Mouse (Mus musculus) forebrain, embryonic 10.5 days (tissue): ENCODE data around the gene Hdac11. TPM values are rescaled to one million over a fixed set of nuclear protein-coding genes. Genes with fewer than 3 reads are reported as not detected.

Experiments
- DNase-seq: peaks from one replicate; pipeline ENCODE4 v3.0.0-alpha.2; 2017; ENCODE audit warnings: low spot score; ENCODE audit errors: extremely low spot score
- H3K27ac ChIP-seq: fragments of 300-500 bp; sonication (generic); 2 replicates; pipeline ENCODE4 v1.5.1; 2016; ENCODE audit warnings: mild to moderate bottlenecking
- H3K27me3 ChIP-seq: fragments of 300-500 bp; sonication (generic); 2 replicates; pipeline ENCODE4 v1.6.1; 2016; ENCODE audit warnings: mild to moderate bottlenecking; ENCODE audit not compliant: poor library complexity, severe bottlenecking
- H3K36me3 ChIP-seq: fragments of 300-500 bp; sonication (generic); replicated peaks from 2 replicates; pipeline ENCODE4 v1.6.1; 2016; ENCODE audit warnings: mild to moderate bottlenecking, moderate library complexity
- H3K4me1 ChIP-seq: fragments of 300-500 bp; sonication (generic); 2 replicates; pipeline ENCODE4 v1.6.1; 2016
- H3K4me3 ChIP-seq: fragments of 300-500 bp; sonication (generic); 2 replicates; pipeline ENCODE4 v1.5.1; 2016; ENCODE audit warnings: mild to moderate bottlenecking, moderate library complexity
- H3K9me3 ChIP-seq: fragments of 300-500 bp; sonication (generic); 2 replicates; pipeline ENCODE4 v1.6.1; 2016; ENCODE audit warnings: mild to moderate bottlenecking, moderate library complexity
- WGBS: fragments of 180-500 bp; shearing (Covaris S2); methylation state at CpG from one replicate; pipeline ENCODE4 v1.1.7; 2016; 5-methylcytosine and 5-hydroxymethylcytosine counted together
- polyA plus RNA-seq: library from polyadenylated mRNA; unstranded; fragments of >200 nt; fragmentation: Nextera tagmentation; extraction: Ambion mirVana; gene quantifications from 2 replicates; pipeline ENCODE4 v1.2.1, GENCODE M21; 2016

Gene Hdac11
- polyA plus RNA-seq, 1 experiment from 2014 or later: 9.8 TPM

GRCm38 (mm10) chr6:91146443-91147151 lies 9.9 kb upstream of the Hdac11 start:
- 30% methylated on average over 5 of the region's 5 CpGs for WGBS
- H3K27ac ChIP-seq: peak overlapping the region; percentile 61; the same call in 1 of the 2 replicates

GRCm38 (mm10) chr6:91147152-91147770 lies 9.2 kb upstream of the Hdac11 start:
- Histone ChIP-seq H3K4me1 (peaks cover 14% of the 10 kb centered on the region), H3K4me3 (no peak overlapping the region), H3K27me3 (peaks cover 5% of the 10 kb centered on the region; the same call in 1 of the 2 replicates), H3K36me3 (no peaks in the 10 kb centered on the region), H3K9me3 (0 out of 2 replicates have a peak, but pooled peaks cover 3% of the 10 kb centered on the region), H3K27ac (peak overlapping the region; percentile 61; the same call in 1 of the 2 replicates)
- 91% methylated on average over 2 of the region's 2 CpGs for WGBS
- DNase-seq: no peak

More at GRCm38 (mm10) chr6:91146443-91147151, 9.9 kb upstream of the Hdac11 start:
- no peaks in the 10 kb centered on the region for H3K27me3 ChIP-seq
- no peak for DNase-seq
- H3K36me3 ChIP-seq: no peaks in the 10 kb centered on the region
- peaks cover 14% of the 10 kb centered on the region for H3K4me1 ChIP-seq
- no peak overlapping the region for H3K4me3 ChIP-seq
- 0 out of 2 replicates have a peak, but pooled peaks cover 3% of the 10 kb centered on the region for H3K9me3 ChIP-seq

DNA sequence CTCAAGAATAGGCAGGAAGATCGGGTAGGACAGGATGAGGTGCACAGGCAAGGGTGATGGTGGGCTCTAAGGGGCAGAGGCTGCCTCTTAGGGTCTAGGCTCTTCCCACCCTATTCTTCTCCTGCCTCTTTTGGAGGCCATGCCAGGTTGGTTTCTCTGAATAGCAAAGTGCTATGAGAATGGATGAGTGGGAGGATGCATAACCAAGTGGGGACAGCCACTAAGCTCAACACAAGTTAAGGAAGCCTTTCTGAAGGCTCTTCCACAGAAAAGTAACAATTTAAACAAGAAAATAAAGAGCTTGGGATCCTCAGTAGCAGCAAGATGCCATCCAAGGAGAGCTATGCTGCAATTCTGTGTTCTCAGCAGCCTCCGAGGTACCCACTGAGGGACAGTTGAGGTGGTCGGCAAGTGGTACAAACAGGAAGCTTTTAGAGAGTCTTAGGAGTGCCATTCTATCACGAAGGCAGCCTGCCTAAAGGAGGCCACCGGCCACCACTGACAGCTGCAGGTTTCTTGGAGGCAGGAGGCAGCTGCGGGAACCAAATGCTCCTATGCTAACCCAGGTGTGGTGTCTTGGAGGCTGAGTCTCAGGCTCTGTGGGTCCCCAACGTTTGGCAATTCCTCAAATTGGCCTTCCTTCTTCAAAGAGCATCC lies 3.4 kb upstream of the Hdac11 start:
- Histone ChIP-seq H3K9me3 (0 out of 2 replicates have a peak, but pooled peaks cover 3% of the 10 kb centered on the region), H3K27me3 (peaks cover 17% of the 10 kb centered on the region), H3K27ac (peak overlapping the region; percentile 22; the same call in 1 of the 2 replicates), H3K4me1 (peaks cover 41% of the 10 kb centered on the region), H3K4me3 (peak overlapping the region; percentile 42; the same call in 1 of the 2 replicates), H3K36me3 (no peaks in the 10 kb centered on the region)
- no peak for DNase-seq
- WGBS: 40% methylated on average over 7 of the region's 7 CpGs

- peaks cover under 1% of the 10 kb centered on the region; the same call in 1 of the 2 replicates for H3K36me3 ChIP-seq
- peak overlapping the region; percentile 22 for H3K27ac ChIP-seq
- peaks cover 17% of the 10 kb centered on the region for H3K27me3 ChIP-seq
- 3% methylated on average over 10 of the region's 10 CpGs for WGBS
- DNase-seq: peak; percentile 72
- H3K4me3 ChIP-seq: peak overlapping the region; percentile 42
- 0 out of 2 replicates have a peak, but pooled peaks cover 3% of the 10 kb centered on the region for H3K9me3 ChIP-seq
- peaks cover 45% of the 10 kb centered on the region for H3K4me1 ChIP-seq
Measured at GRCm38 (mm10) chr6:91153549-91154064, 2.9 kb upstream of the Hdac11 start.

DNA sequence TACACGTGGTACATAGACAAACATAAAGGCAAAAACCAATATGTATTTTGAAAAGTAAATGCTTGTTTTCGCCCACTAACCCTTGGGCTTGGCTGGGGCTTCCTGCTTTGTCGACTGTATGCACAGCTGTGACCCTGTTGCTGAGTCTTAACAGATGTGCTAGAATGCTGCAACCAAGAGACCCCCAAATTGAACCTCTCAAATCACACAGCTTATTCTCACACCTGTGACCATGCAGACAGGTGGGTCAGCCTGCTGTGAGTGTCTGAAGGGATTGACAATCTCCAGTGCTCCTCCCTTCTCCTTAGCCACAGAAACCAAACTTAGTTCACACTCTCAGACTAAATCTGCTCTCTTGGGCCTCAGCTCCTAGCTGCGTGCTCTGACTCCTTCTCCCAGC lies 1.8 kb upstream of the Hdac11 start:
- H3K27ac ChIP-seq: no peak overlapping the region
- no peak overlapping the region for H3K4me3 ChIP-seq

DNA sequence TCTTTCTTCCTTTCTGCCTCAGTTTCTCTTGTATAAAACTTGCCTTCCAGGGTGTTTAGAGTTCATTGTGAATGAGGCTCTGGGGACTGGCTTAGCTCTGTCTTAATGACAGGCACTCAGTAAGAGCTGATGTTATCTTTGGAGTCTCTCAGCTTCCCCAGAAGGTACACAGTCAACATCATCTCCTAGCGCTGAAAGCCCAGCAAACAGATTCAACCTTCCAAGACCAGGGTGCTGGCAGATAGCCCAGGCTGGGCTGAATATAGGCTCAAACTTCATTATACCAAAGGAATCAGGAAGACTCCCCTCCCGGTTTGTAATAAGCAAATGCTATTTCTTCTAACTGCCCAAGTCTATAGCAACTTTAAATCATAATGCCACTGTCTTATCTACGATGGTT lies 1.2 kb upstream of the Hdac11 start:
- peaks cover 59% of the 10 kb centered on the region for H3K4me1 ChIP-seq
- H3K36me3 ChIP-seq: peaks cover 8% of the 10 kb centered on the region
- no peak overlapping the region for H3K27ac ChIP-seq
- DNase-seq: no peak
- 0 out of 2 replicates have a peak, but pooled peaks cover 3% of the 10 kb centered on the region for H3K9me3 ChIP-seq
- H3K27me3 ChIP-seq: peaks cover 17% of the 10 kb centered on the region
- no peak overlapping the region for H3K4me3 ChIP-seq
- WGBS: 87% methylated on average over 3 of the region's 3 CpGs

More for the DNA sequence above, 1.8 kb upstream of the Hdac11 start:
- Histone ChIP-seq H3K36me3 (peaks cover 8% of the 10 kb centered on the region), H3K9me3 (0 out of 2 replicates have a peak, but pooled peaks cover 3% of the 10 kb centered on the region), H3K4me1 (peaks cover 54% of the 10 kb centered on the region), H3K27me3 (peaks cover 17% of the 10 kb centered on the region)
- 76% methylated on average over 4 of the region's 4 CpGs for WGBS
- no peak for DNase-seq

GRCm38 (mm10) chr6:91156062-91156461 lies 403 bp upstream of the Hdac11 start:
- peak overlapping the region; percentile 69 for H3K4me3 ChIP-seq
- peaks cover 64% of the 10 kb centered on the region for H3K4me1 ChIP-seq
- H3K27me3 ChIP-seq: peaks cover 17% of the 10 kb centered on the region
- WGBS: 22% methylated on average over 4 of the region's 4 CpGs
- H3K27ac ChIP-seq: peak overlapping the region; percentile 91
- no peak for DNase-seq
- H3K36me3 ChIP-seq: peaks cover 8% of the 10 kb centered on the region
- no peaks in the 10 kb centered on the region for H3K9me3 ChIP-seq

- H3K4me3 ChIP-seq: peak overlapping the region; percentile 69
- no peak for DNase-seq
- 51% methylated on average over 6 of the region's 6 CpGs for WGBS
Measured at GRCm38 (mm10) chr6:91157237-91157570, 739 bp downstream of the Hdac11 start.

GRCm38 (mm10) chr6:91159047-91159446 lies 2.6 kb downstream of the Hdac11 start:
- WGBS: 84% methylated on average over 9 of the region's 9 CpGs
- peak overlapping the region; percentile 5; the same call in 1 of the 2 replicates for H3K4me3 ChIP-seq
- no peaks in the 10 kb centered on the region for H3K9me3 ChIP-seq
- no peak for DNase-seq
- peaks cover 8% of the 10 kb centered on the region for H3K27me3 ChIP-seq
- H3K36me3 ChIP-seq: peaks cover 8% of the 10 kb centered on the region
- H3K27ac ChIP-seq: peak overlapping the region; percentile 72
- peaks cover 49% of the 10 kb centered on the region for H3K4me1 ChIP-seq

More at GRCm38 (mm10) chr6:91157237-91157570, 739 bp downstream of the Hdac11 start:
- Histone ChIP-seq H3K27me3 (peaks cover 12% of the 10 kb centered on the region), H3K27ac (peak overlapping the region; percentile 91), H3K9me3 (no peaks in the 10 kb centered on the region), H3K4me1 (peaks cover 64% of the 10 kb centered on the region), H3K36me3 (peaks cover 8% of the 10 kb centered on the region)

DNA sequence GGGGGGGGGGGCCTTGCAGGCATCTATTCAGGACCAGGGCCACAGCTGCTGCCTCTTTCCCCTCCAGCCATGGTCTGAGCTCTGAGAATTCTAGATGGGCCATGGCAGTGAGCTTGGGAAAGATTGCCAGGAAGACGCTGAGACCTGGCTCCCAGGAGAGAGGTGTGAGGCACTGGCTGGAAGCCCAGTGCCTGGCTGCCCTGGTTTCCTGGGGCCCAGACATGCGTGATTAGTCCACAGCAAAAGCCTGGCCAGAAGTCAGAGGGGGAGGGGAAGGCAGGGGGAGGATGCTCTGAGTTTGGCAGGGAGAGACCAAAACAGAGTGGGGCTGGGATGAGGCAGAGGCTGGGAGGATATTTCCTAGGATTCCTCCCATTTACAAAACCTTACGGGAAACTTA lies 3.9 kb downstream of the Hdac11 start:
- DNase-seq: no peak
- no peaks in the 10 kb centered on the region for H3K9me3 ChIP-seq
- 57% methylated on average over 3 of the region's 3 CpGs for WGBS
- peak overlapping the region; percentile 12; the same call in 1 of the 2 replicates for H3K27ac ChIP-seq
- H3K4me1 ChIP-seq: peaks cover 53% of the 10 kb centered on the region
- H3K27me3 ChIP-seq: peaks cover under 1% of the 10 kb centered on the region; the same call in 1 of the 2 replicates
- H3K4me3 ChIP-seq: no peak overlapping the region
- peaks cover 8% of the 10 kb centered on the region for H3K36me3 ChIP-seq

- Histone ChIP-seq H3K27me3 (no peaks in the 10 kb centered on the region), H3K4me1 (peaks cover 52% of the 10 kb centered on the region), H3K27ac (no peak overlapping the region), H3K9me3 (no peaks in the 10 kb centered on the region), H3K36me3 (peaks cover 8% of the 10 kb centered on the region), H3K4me3 (no peak overlapping the region)
- no peak for DNase-seq
- 81% methylated on average over 2 of the region's 2 CpGs for WGBS
Measured at GRCm38 (mm10) chr6:91160976-91161375, 4.5 kb downstream of the Hdac11 start.

DNA sequence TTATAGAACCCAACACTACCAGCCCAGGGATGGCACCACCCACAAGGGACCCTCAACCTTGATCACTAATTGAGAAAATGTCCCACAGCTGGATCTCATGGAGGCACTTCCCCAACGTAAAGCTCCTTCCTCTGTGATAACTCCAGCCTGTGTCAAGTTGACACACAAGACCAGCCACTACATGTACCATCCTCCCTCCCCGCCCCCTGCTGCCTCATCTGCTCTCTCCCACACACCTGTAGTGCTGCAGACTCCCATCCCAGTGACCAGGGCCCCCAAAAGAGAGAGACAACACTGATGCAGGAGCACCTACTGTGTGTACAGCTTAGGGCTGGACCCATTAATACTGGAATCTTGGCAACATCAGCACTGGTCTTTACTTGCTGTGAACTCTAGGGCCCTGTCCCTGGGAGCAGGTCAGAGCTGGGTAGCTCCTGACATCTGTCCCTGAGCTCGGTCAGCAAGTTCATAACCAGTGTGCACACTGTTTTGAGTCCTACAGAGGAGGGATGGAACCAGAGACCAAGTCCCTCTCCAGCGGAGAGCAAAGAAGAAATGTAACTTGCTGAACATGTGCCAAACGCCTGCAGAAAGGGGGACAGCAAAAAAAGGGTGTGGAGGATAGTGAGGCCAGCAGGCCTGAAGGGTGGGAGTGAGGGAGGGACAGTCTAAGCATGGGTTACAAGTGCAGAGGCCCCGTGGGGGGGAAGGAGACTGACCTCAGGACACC lies 5.2 kb downstream of the Hdac11 start:
- Histone ChIP-seq H3K27me3 (no peaks in the 10 kb centered on the region), H3K4me3 (no peak overlapping the region), H3K4me1 (peaks cover 45% of the 10 kb centered on the region), H3K36me3 (peaks cover 8% of the 10 kb centered on the region), H3K9me3 (no peaks in the 10 kb centered on the region), H3K27ac (peak overlapping the region; percentile 8; the same call in 1 of the 2 replicates)
- DNase-seq: no peak
- 77% methylated on average over 6 of the region's 6 CpGs for WGBS
